Mouse (Mus musculus) small intestine, adult 2 months (tissue): ENCODE data around the gene Rcor1. TPM values are rescaled to one million over a fixed set of nuclear protein-coding genes. Genes with fewer than 3 reads are reported as not detected.

Experiments used
- H3K27ac ChIP-seq: fragments of 200-500 bp; 2 replicates; pipeline ENCODE4 v1.5.1; 2012; ENCODE audit warnings: low read depth, low read length, control low read depth, inconsistent platforms; ENCODE audit not compliant: insufficient read depth
- H3K27me3 ChIP-seq: fragments of 200-500 bp; 2 replicates; pipeline ENCODE4 v1.6.1; 2012; ENCODE audit warnings: mild to moderate bottlenecking, moderate library complexity, low read length, inconsistent platforms; ENCODE audit not compliant: control insufficient read depth, insufficient read depth
- H3K36me3 ChIP-seq: fragments of 200-500 bp; 2 replicates; pipeline ENCODE4 v1.6.1; 2012; ENCODE audit warnings: mild to moderate bottlenecking, low read length, control low read depth, inconsistent platforms; ENCODE audit not compliant: control insufficient read depth, insufficient read depth
- H3K4me1 ChIP-seq: fragments of 200-500 bp; 2 replicates; pipeline ENCODE4 v1.6.1; 2012; ENCODE audit warnings: low read length, inconsistent platforms, mixed read lengths; ENCODE audit not compliant: control insufficient read depth, insufficient read depth, insufficient read length
- H3K4me3 ChIP-seq: fragments of 200-500 bp; 2 replicates; pipeline ENCODE4 v1.5.1; 2012; ENCODE audit warnings: low read depth, mild to moderate bottlenecking, control low read depth, inconsistent platforms, low read length, moderate library complexity
- CTCF ChIP-seq: fragments of 200-500 bp; IDR thresholded peaks from 2 replicates; pipeline ENCODE4 v1.5.1; 2012; ENCODE audit warnings: low read depth, mild to moderate bottlenecking, control low read depth, inconsistent platforms, low read length, moderate library complexity, mixed read lengths; ENCODE audit not compliant: insufficient replicate concordance, insufficient read length; ENCODE audit errors: extremely low read depth
- POLR2A ChIP-seq: fragments of 200-500 bp; IDR thresholded peaks from 2 replicates; pipeline ENCODE4 v1.6.1; 2012; ENCODE audit warnings: low read depth, mild to moderate bottlenecking, control low read depth, inconsistent platforms, low read length, moderate library complexity
- WGBS: fragments of 180-500 bp; shearing (Covaris S2); methylation state at CpG from one replicate; pipeline ENCODE4 v1.1.7; 2018; 5-methylcytosine and 5-hydroxymethylcytosine counted together
- polyA plus RNA-seq: library from polyadenylated mRNA; depleted of rRNA; stranded (reverse); fragments of >200 nt; gene quantifications from 2 replicates; pipeline ENCODE4 v1.2.3, GENCODE M21; 2012

Rcor1 gene
- polyA plus RNA-seq, 1 experiment = 6.5 TPM

- Histone ChIP-seq H3K4me1 (peaks cover 19% of the 10 kb centered on the region; the same call in 1 of the 2 replicates), H3K27ac (no peak overlapping the region), H3K27me3 (no peaks in the 10 kb centered on the region), H3K36me3 (no peaks in the 10 kb centered on the region), H3K4me3 (no peak overlapping the region)
- TF ChIP-seq POLR2A = no peak
- TF ChIP-seq CTCF = no peak
- 61% methylated on average over 7 of the region's 7 CpGs for WGBS
These were observed 114.0 kb downstream of the Rcor1 start for GRCm38 (mm10) chr12:111152981-111153710.

GRCm38 (mm10) chr12:111153946-111154345 is 114.8 kb downstream of the Rcor1 start:
- TF ChIP-seq CTCF (no peak), POLR2A (no peak)
- WGBS = 67% methylated on average over 5 of the region's 5 CpGs
- H3K4me3 ChIP-seq = no peak overlapping the region
- no peak overlapping the region for H3K27ac ChIP-seq
- H3K4me1 ChIP-seq = peaks cover 11% of the 10 kb centered on the region; the same call in 1 of the 2 replicates
- H3K27me3 ChIP-seq = no peaks in the 10 kb centered on the region
- no peaks in the 10 kb centered on the region for H3K36me3 ChIP-seq

GRCm38 (mm10) chr12:111154641-111155040 is 115.5 kb downstream of the Rcor1 start:
- Histone ChIP-seq H3K4me1 (peaks cover 6% of the 10 kb centered on the region; the same call in 1 of the 2 replicates), H3K36me3 (no peaks in the 10 kb centered on the region), H3K4me3 (no peak overlapping the region), H3K27me3 (no peaks in the 10 kb centered on the region), H3K27ac (no peak overlapping the region)
- 89% methylated on average over 6 of the region's 6 CpGs for WGBS
- no peak for TF ChIP-seq POLR2A
- no peak for TF ChIP-seq CTCF

- Histone ChIP-seq H3K27ac (no peak overlapping the region), H3K27me3 (no peaks in the 10 kb centered on the region), H3K4me3 (no peak overlapping the region), H3K36me3 (no peaks in the 10 kb centered on the region), H3K4me1 (peaks cover 9% of the 10 kb centered on the region)
- WGBS = 87% methylated on average over 1 of the region's 1 CpGs
- TF ChIP-seq CTCF (no peak), POLR2A (no peak)
These were observed 116.6 kb downstream of the Rcor1 start for GRCm38 (mm10) chr12:111155756-111156155.

GRCm38 (mm10) chr12:111159659-111160428 is 120.7 kb downstream of the Rcor1 start:
- 24% methylated on average over 12 of the region's 12 CpGs for WGBS
- H3K27ac ChIP-seq = peak overlapping the region; percentile 67
- peaks cover 25% of the 10 kb centered on the region for H3K4me1 ChIP-seq

GRCm38 (mm10) chr12:111160871-111161270 is 121.7 kb downstream of the Rcor1 start:
- no peaks in the 10 kb centered on the region for H3K36me3 ChIP-seq
- WGBS = 91% methylated on average over 10 of the region's 10 CpGs
- H3K27ac ChIP-seq = no peak overlapping the region
- TF ChIP-seq POLR2A (no peak), CTCF (no peak)
- H3K4me3 ChIP-seq = no peak overlapping the region
- H3K27me3 ChIP-seq = no peaks in the 10 kb centered on the region
- H3K4me1 ChIP-seq = peaks cover 30% of the 10 kb centered on the region

More at GRCm38 (mm10) chr12:111159659-111160428, 120.7 kb downstream of the Rcor1 start:
- Histone ChIP-seq H3K27me3 (no peaks in the 10 kb centered on the region), H3K4me3 (peak overlapping the region; percentile 17; the same call in 1 of the 2 replicates), H3K36me3 (no peaks in the 10 kb centered on the region)
- TF ChIP-seq POLR2A = no peak
- TF ChIP-seq CTCF = no peak

GRCm38 (mm10) chr12:111161943-111162311 is 122.8 kb downstream of the Rcor1 start:
- no peaks in the 10 kb centered on the region for H3K36me3 ChIP-seq
- peak overlapping the region; percentile 11; the same call in 1 of the 2 replicates for H3K27ac ChIP-seq
- WGBS = 33% methylated on average over 7 of the region's 7 CpGs
- no peaks in the 10 kb centered on the region for H3K27me3 ChIP-seq
- H3K4me3 ChIP-seq = peak overlapping the region; percentile 4; the same call in 1 of the 2 replicates
- peaks cover 30% of the 10 kb centered on the region for H3K4me1 ChIP-seq
- no peak for TF ChIP-seq CTCF
- TF ChIP-seq POLR2A = no peak
